Mouse (Mus musculus): ENCODE measurements at regions not wholly inside any gene's neighbourhood (a gene's known extent, or its start where the extent isn't known, plus 50 kb on each side); places are given as distances from the start of the nearest gene placed in this dataset.

DNA sequence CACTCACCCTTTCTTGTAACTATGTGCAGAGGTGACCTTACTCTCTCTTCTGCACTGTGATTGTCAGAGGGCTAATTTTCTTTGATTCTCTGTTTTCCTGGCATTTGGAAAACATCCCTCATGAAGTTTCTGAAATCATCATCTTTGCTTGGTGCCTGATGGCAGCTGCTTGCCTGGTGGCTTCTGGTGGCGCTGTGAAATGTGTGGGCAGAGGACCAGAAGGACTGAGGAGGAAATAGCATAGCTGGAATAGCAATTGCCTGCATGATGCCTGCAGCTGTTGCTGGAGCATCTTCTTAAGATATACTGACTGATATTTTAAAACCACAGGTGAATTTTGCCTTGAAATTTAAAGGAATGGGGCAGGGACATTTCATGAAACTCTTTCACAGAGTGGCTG, 502.6 kb upstream of the Pkn2 start:
- TF ChIP-seq CTCF (IDR thresholded peaks at IDR 0.05; ENCODE audit: low read depth) = no peak
- TF ChIP-seq EP300 (IDR thresholded peaks at IDR 0.05; ENCODE audit: low read depth) = no peak

All from liver, postnatal 0 days (tissue).